Mouse (Mus musculus) 3T3-L1 (cell line): ENCODE data around the gene Hexim1.
A peak's percentile ranks its signal among the peaks of the same experiment; 100 is the strongest.

Experiments used
- DNase-seq: peaks from one replicate; pipeline ENCODE4 v3.0.0-alpha.2; 2015; ENCODE audit warnings: low read depth, low spot score

Gene Hexim1

DNA sequence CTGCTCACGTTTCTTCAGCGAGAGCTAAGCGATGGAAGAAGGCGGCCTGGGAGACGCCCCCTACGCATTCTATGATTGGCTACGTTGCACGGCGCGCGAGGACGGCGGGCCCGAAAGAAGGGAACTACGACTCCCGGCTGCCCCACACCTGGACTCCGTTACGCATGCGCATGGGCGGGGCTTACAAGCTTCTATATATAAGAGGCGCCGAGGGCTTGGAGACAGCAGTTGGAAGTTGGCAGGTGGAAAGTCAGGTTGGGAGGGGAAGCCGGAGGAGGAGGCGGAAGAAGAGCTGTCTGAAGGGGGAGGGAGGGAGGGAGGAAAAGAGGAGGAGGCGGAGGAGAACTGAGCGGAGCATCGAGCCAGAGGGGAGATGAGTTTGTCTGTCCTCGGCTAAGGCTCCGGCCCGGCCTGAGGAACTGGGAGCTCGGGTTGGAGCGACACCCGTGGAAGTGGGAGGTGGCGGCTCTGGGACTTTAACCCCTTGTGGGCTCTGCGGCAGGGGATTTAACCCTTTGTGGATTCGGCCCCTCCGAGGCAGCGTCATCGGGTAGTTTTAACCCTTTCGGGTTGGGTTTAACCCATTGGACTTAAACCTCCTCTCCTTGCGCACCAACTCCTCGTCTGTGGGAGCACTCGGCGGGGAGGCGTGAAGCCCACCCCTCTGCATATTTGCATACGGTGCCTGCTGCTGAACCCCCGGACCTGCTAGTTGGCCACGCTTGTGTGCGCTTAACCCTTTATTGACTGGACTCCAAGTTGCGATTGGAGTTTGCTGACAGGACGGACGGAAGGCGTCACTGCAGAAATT lies at the start of gene Hexim1:
TSS of gene Hexim1 (plus strand) at position 224 of the 811 bp plus-strand sequence.
- DNase-seq, result peak; percentile 100

DNA sequence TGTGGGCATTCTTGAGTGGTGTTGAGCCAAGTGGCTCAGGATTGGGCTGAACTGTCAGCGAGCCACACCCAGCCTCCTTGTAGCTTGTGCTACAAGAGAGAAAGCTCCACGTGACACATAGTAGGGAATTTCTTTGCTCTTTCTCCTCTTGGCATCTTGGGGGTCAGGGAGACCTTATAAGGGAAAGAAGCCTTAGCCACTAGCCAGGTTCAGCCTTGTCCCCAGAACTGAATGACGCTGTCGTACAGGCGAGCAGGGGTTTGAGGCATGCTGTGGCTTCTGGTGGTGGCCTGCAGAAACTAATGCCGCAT lies 49.0 kb upstream of the Hexim1 start:
- no peak for DNase-seq

DNA sequence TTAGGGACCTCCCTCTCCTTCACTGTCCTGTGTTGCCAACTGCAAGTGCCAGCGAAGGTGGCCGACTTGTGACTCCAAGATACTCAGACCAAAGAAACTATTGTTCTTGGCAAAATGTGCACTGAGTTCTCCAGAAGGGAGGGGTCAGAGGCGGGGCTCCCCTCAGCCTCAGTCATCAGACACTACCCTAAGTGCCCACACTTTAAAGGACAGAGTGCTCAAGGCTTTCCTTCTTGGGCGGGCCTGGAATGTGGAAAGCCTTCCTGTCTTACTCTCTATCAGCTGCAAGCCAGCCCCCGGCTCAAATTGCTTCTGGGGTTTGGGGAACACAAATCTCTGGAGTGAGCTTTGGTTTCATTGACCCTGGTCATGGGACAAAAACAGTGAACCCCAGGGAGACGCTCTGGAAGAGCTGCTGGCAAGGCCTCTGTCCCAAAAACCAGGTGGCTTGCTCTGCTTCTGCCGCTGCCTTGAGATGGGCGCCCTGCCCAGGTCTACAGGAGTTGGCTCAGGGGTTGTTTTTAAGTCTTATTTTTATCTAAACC lies 48.5 kb upstream of the Hexim1 start:
- DNase-seq, result peak; percentile 74

DNA sequence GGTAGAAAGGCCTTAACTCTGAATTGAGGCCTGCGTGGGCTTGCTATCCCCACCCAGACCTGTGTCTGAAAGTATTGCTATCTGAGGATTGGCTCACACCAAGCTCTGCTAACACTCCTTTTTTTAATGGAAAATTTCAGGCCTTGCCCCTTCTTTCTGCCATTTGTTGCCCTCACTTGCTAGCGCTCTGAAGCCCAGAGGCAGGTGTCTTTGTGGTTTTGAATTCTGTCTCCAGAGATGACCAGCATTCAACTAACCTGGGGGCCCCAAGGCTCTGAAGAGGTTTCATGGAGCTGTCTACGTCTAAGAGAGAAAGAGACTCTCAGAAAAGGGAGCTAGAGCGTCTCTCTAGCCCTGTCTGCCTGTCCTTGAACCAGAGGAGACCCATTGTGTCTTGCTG lies 47.8 kb upstream of the Hexim1 start:
- no peak for DNase-seq

DNA sequence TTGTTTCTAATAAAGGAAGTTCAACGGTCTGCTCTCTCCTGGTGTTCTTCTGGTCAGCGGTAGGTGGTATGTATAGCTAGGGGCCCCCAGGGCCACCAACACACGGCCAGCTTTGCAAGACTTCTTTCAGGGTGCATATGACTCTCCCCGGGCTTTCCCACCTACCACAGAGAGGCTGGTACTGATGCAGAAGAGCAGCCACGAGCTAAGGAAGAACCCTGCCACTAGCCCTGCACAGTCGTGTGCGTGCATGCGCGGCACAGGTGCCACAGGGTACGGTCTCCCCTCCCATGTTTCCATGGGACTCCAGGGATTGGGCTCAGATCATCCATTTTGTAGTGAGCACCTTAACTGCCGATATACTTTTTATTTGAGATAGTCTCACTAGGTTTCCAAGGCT lies 47.1 kb upstream of the Hexim1 start:
- DNase-seq, result no peak

DNA sequence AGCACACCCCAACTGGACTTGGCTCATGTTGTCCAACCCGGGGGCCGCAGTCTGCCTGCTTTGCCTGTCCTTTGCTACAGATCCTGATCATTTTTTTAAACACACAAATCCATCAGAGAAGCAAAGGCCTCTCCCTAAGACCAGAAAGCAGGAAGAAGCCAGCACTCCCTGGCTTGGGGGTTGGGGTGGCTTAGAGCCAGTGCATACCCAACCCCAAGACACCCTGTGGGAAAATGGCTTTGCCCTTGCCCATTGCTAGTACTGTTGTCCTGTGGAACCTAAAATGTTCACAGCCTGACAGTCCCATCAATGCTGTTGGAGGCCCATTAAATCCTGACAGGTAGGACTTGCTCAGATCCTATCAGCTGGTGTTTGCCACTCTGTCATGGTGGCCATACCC lies 46.3 kb upstream of the Hexim1 start:
- DNase-seq, result no peak

- DNase-seq, result no peak
Observed at GRCm38 (mm10) chr11:103070322-103070880, 45.6 kb upstream of the Hexim1 start.

GRCm38 (mm10) chr11:103073671-103074070 lies 42.4 kb upstream of the Hexim1 start:
- no peak for DNase-seq

DNA sequence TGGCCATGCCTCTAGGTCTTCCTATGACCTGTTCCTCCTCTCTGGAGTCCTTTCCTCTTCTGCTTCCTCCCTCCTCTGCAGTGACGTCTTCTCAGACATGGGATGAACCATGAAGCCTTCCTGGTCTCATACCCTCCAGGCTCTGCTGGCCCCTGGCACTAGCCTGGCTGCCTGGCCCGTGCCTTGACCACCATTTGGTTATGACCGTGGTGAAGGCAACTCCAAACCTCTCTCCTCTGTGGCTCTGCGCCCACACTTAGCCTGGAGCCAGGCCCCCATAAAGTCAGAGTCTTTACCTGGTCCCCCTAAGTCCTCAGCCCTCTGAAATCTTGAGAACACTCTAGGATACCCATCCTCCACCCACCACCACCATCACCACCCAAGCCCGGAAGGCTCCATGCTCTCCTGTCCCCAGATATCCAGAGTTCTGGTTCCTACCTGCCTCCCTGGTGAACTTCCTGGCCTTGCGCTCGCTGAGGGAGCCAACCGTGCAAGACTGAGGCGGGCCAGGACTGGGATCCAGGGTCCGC lies 41.8 kb upstream of the Hexim1 start:
- DNase-seq, result no peak

DNA sequence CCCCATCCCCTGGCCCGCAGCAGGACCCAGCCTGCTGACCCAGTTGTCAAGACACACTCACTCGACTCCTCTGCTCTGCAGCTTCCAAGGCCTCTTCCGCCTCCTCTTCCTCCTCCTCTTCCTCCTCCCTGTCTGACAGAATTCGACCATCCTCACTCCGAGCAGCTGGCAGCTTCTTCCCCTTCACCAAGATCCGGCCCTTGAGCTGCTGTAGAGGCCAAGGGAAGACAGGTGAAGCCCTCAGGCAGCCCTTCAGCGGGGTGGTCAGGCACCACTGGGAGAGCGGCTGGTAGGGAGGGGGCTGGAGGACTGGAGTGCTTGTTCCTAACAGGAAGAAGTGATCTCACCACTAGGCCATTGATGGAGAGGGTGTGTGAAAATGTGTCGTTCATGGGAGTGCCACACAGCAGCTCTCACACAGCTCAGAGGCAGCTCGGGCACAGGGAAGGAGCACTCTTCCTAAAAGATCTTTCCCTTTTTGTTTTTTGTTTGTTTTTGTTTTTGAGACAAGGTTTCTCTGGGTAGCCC lies 41.2 kb upstream of the Hexim1 start:
- DNase-seq, result no peak

DNA sequence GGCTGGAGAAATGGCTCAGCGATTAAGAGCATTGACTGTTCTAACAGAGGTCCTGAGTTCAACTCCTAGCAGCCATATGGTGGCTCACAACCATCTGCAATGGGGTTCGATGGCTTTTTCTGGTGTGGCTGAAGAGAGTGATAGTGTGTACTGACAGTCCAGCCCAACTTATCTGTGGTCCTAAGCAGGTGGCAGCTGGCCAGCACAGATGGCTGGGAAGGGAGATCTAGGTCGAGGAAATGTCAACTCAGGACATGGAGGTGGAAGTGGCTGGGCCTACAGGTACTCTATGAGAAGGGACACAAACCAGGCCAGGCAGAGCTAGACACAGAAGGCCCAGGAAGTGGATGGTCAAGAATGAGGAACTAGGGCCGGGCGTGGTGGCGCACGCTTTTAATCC lies 40.0 kb upstream of the Hexim1 start:
- no peak for DNase-seq

- DNase-seq, result no peak
Observed at GRCm38 (mm10) chr11:103076581-103076980, 39.5 kb upstream of the Hexim1 start.

GRCm38 (mm10) chr11:103078131-103078530 lies 37.9 kb upstream of the Hexim1 start:
- DNase-seq, result no peak

GRCm38 (mm10) chr11:103080323-103081091 lies 35.5 kb upstream of the Hexim1 start:
- no peak for DNase-seq

DNA sequence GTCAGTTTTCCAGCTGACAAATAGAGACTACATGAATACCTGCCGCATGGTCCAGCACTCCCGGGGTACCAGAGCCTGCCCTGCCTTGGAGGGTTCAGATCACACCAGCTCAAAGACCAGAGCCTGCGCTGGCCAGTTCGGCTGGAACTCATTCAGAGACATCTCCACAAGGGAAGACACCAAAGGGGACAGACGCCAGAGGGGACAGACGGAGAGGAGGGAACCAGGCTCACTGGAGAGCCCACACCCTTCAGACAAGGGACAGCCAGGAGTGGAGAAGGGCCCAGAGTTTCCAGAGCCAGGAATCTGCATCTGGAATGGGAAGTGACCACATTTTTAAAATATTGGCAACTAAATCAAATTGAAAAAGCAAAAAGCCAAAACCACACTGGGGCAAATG lies 34.4 kb upstream of the Hexim1 start:
- DNase-seq, result peak; percentile 25

- DNase-seq, result no peak
Observed at GRCm38 (mm10) chr11:103093306-103093705, 22.7 kb upstream of the Hexim1 start.

- peak; percentile 82 for DNase-seq
Observed at GRCm38 (mm10) chr11:103093862-103094833, 21.9 kb upstream of the Hexim1 start.

- no peak for DNase-seq
Observed at GRCm38 (mm10) chr11:103095107-103095670, 20.8 kb upstream of the Hexim1 start.

DNA sequence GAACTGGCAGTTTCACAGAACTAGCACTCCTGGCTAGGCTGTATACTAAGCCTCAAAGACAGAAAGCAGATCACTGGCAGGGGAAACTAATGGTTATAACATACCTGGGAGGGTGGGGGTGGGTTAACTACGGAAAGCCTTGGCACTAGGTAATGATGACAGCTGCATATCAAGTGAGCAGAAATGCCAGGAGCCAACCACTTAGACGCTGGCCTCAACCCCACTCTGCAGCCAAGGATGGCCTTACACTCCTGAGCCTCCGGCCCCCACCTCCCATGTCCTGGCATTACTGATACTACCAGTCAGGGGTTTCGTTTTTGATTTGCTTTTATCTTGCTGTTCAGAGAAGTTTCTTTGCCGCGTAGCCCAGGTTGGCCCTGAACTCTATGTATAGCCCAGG lies 20.2 kb upstream of the Hexim1 start:
- no peak for DNase-seq
